Mouse (Mus musculus) c-Kit-negative CD71-positive TER-119-positive erythroid progenitor cells, embryonic 14.5 days (primary cell): ENCODE measurements around the gene Wdr38.

Source experiments
- DNase-seq: peaks from one replicate; pipeline ENCODE4 v3.0.0-alpha.2; 2013; ENCODE audit warnings: low read depth, low spot score

Gene Wdr38

DNA sequence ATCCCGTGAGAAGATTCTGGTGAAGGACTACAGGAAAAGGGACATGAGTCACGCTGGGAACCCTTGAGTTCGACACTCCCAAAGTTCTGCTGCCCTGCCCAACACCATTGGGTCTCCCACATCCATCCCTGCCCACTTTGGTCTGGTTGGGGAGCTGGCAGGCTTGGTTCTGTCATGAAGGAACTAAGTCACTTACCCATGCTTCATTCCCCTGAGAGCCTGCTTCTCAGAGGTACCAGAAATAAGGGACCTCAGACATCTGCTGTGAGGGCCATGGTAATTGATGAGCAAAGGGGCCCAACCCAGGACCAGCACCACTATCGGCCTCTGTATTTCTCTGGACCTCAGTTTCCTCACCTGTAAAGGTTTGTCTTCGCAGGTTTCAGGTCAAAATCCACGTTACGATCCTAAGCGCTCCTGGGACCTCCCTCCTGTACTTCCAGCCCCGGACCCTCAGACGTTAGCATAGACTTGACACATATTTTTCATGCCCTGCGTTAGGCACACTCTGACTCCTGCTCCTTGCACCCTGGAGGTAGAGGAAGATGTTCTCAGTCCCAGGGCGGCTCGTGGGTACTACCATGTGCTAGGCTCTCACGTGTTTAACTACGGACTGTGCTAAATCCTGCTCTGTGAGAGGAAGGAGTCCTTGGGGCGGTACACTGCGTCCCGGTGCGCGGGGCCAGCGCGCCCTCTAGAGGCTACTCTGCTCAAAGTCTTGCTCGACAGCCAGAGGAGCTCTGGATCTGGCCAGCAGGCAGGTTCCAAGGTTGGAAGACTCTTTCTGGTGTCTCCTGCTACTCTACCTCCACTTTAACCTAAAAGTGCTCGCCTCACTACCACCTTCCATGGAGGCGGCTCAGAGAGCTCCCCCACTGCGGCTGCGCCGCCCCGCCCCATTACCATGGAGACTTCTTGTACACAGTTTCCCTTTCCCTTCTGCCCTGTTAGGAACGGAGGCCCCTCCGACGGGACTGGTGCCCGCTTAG, at the start of gene Wdr38:
Gene Wdr38, plus strand, starts transcription at position 91 of the 989 bp plus-strand sequence.
- DNase-seq, result peak; percentile 71

GRCm38 (mm10) chr2:38947566-38947965, 49.7 kb upstream of the Wdr38 start:
- no peak for DNase-seq

GRCm38 (mm10) chr2:38950281-38950719, 47.0 kb upstream of the Wdr38 start:
- no peak for DNase-seq

- DNase-seq, result no peak
Measured at GRCm38 (mm10) chr2:38953152-38953883, 44.0 kb upstream of the Wdr38 start.

DNA sequence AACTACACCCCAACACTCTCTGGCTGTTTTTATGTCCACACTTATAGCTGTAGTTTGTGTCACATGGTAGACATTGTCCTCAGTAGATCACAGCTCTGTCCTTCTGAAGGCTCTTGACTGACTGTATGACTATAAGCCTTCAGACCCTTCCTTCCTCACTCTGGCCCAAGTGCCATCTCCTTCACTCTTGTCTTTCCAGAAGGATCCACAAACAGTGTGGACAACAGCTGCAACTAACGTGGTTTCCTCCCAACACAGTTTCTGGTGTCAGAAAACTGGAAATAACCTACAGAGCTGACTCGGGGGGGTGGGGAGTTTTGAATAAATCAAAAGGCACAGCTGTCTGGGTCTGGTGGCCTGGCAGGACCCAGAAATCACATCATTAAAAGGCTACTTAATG, 41.2 kb upstream of the Wdr38 start:
- DNase-seq, result no peak

DNA sequence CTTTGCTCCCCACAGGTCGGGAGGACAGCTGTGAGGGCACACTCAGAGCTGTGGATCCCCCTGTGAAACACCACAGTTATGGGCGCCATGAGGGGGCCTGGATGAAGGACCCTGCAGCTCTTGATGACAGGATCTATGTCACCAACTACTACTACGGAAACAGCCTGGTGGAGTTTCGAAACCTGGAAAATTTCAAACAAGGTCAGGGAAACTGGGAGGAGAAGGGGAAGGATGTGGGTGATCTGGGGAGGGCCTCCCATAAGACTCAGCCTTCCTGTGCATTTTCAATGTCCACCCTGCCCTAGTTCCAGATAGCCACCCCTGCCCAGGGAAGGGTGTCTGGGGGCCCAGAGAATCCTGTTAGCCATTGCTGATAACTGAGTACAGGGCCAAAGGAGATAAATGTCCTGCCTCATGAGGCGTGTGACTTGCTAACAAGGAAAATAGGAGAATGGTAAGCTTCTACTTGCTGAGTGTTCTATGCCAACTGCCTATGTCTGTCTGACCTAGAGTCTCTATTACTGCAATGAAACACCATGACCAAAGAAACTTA, 39.5 kb upstream of the Wdr38 start:
- no peak for DNase-seq

- DNase-seq, result no peak
Measured at GRCm38 (mm10) chr2:38964198-38964597, 33.1 kb upstream of the Wdr38 start.

GRCm38 (mm10) chr2:38969650-38970049, 27.6 kb upstream of the Wdr38 start:
- no peak for DNase-seq

GRCm38 (mm10) chr2:38970057-38970456, 27.2 kb upstream of the Wdr38 start:
- peak; percentile 16 for DNase-seq

DNA sequence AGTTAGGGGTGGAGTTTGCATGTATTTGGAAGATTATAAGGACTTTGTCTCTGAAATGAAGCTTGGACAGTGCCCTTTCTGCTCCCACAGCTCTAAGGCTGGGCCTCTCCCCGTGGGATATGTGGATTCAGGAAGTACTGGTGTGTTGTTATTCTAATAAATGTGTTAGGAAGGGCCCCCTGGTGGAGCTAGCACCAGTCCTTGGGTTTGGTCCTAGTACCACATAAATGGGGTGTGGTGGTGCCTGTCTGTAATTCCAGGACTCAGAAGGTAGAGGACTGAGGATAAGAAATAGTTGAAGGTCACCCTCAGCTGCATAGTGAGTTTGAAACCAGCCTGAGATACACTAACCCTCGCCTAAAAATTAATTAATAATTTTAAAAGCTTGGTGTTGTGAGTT, 24.1 kb upstream of the Wdr38 start:
- DNase-seq, result no peak

- DNase-seq, result no peak
Measured at GRCm38 (mm10) chr2:38973701-38974100, 23.6 kb upstream of the Wdr38 start.

GRCm38 (mm10) chr2:38974171-38974570, 23.1 kb upstream of the Wdr38 start:
- no peak for DNase-seq

DNA sequence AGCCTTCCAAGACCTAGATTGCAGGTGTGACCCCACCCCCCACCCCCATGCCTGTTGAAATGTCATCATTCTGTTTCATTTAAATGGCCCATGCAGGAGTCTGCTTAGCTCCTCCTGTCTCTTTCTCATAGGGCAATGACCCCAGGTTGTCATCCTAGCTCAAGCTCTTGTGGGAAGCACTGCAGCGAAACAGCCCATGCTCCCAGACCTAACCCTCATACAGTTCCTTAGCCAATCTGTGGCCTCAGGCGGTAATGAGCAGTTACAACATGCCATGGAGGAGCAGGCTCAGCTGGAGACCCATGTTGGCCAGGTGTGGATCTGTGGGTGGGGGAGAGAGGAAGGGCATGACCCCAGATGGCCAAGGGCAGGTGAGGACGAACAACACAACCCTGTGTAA, 22.1 kb upstream of the Wdr38 start:
- DNase-seq, result no peak

- no peak for DNase-seq
Measured at GRCm38 (mm10) chr2:38975941-38976805, 21.1 kb upstream of the Wdr38 start.

DNA sequence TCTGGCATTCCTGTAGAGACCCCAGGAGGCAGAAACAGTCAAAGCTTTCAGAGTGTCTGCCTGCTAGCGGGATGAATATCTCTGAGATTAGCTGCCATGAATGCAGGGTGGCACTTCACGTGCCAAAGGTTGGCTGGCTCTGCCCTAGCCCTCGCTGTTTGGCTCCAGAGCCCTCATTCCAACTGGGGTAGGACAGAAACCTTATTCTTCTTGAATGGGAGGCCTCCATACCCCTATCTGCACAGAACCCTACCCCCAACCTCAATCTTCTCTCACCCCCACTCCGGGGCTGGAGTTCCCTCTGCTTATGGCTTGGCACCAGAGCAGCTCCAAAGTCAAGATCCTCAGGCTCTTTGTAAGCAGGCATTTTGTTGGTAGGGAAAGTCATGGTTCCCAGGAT, 19.4 kb upstream of the Wdr38 start:
- no peak for DNase-seq

DNA sequence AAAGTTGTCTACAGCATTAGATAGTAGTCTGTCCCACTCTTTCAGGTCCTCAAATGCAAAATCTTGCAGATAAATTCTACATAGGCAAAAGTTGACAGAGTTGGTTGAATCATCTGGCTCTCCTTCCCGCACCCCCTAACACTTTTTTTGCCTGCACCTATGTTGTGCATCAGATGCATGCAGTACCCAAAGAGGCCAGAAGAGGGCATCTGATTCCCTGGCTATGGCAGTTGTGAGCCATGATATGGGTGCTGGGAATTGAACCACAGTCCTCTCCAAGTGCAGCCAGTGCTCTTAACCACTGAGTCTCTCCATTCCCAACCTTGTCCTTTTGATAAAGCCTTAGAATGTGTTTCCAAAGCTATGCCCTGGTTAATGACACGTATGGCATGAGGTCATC, 13.8 kb upstream of the Wdr38 start:
- DNase-seq, result no peak

- DNase-seq, result no peak
Measured at GRCm38 (mm10) chr2:38986580-38986979, 10.7 kb upstream of the Wdr38 start.

DNA sequence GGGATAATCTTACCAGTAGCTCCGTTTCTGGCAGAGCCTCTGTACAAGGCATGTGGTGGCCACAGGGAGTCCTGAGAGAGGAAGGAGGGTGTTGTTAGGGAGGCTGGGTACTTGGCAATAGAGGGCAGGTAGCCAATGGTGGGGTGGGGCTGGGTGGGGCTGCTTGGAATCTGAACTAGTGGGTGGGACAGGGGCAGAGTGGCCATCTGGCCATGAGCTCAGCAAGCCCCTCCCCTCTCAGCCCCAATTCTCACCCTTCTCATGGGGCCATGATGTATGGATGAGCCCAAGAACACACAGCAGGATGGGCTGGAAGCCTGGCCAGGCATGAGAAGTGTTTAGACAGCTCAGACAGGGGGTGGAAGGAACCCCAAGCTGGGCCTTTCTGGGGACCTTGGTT, 9.9 kb upstream of the Wdr38 start:
- no peak for DNase-seq

GRCm38 (mm10) chr2:38987803-38988510, 9.3 kb upstream of the Wdr38 start:
- no peak for DNase-seq

DNA sequence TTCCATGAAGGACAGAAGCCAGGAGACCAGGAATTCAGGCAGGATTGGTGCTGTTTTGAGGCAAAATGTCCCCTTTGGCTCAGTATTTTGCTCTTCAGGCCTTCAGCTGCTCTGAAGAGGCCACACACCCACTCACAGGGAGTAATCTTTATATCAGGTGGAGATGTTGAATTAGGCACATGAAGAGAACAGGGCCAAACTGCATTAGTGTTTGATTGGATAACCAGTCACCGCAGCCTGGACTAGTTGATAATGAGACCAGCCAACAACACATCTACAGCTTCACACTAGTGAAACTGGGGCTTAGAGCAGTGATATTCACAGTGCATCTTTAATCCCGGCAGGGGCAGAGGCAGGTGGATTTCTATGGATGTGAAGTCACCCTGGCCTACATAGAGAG, 8.3 kb upstream of the Wdr38 start:
- DNase-seq, result no peak

DNA sequence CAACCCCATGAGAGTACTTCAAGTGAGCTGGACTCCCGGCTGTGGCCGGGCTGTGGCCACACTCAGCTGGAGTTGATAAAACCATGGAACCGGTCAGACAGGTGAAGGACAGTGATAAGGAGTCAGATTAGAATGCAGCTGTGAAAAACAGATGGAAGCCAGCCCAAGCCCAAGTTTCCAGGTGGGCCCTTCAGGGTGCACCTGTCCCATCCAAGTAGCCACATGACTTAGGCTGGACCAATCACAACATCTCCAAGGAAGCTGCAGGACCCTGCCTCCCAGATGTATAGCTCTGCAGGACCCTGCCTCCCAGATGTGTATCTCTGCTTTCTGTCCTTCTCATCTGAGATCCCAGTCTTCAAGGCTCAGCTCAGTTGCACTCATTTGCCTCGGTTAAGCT, 5.3 kb upstream of the Wdr38 start:
- DNase-seq, result no peak
